Mouse (Mus musculus) cerebellum, adult 8-10 months (tissue): ENCODE measurements around the gene Shf.
"Not testable (repeated sequence)": the region's sequence is repeated elsewhere in the genome, so short reads cannot be mapped to it uniquely, and the experiment has no call there.

Experiments used
- DNase-seq: peaks from one replicate; pipeline ENCODE4 v3.0.0; 2022

Gene Shf

DNA sequence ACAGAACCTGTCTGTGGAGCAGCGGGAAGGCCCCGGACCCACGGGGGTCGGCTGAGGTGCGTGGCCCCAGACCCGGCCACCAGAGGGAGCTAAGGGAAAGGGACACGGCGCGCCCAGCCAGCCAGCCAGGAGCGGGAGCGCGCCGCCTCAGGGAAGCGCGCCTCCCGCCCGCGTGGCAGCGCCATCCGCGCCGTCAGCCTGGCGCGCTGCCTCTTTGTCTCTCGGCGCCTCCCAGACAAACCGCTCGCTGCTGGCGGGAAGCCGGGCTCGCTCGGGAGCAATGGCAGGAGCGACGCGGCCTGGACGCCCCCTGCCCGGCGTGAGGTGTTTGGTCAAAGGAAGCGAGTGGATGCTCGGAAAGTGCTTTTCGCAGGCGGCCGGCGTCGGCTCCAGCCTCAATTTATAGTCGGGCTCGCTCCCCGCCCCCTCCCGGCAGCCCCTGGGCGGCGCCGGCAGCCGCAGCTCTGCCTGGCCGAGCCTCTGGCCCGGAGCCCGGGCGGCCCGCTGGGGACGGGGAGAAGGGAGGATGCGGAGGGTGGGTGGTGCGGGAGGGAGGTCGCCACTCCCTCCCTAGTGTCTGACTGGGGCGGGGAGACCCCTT is 20.3 kb downstream of the Shf start:
- DNase-seq = peak; percentile 94

DNA sequence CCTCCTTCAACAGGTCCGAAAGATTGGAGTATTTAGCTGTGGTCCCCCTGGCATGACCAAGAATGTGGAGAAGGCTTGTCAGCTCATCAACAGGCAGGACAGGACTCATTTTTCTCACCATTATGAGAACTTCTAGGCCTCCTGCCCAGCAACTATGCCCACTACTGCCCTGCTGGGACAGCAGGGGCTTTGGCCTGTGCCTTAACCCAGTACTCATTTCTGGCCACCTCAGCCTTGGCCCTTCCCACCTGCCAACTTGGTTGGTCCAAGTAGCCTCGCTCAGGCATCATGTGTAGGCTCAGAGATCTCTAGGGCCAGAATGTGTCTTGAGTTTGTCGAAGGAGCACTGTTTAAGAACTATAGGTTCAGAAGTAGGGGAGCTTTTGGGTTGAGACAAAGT is 21.7 kb downstream of the Shf start:
- DNase-seq = peak; percentile 35

DNA sequence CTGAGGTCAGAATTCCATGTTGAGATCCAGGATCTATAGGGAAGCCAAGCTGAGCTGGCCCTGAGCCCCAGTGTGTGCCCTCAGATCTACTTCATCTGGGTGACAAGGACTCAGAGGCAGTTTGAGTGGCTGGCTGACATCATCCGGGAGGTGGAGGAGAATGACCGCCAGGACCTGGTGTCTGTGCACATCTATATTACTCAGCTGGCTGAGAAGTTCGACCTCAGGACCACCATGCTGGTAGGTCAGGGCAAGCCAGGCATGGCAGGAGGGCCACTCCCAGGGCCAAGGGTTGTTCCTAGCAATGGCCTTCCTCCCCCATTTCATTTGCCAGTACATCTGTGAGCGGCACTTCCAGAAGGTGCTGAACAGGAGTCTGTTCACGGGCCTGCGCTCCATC is 22.8 kb downstream of the Shf start:
- DNase-seq = peak; percentile 38

DNA sequence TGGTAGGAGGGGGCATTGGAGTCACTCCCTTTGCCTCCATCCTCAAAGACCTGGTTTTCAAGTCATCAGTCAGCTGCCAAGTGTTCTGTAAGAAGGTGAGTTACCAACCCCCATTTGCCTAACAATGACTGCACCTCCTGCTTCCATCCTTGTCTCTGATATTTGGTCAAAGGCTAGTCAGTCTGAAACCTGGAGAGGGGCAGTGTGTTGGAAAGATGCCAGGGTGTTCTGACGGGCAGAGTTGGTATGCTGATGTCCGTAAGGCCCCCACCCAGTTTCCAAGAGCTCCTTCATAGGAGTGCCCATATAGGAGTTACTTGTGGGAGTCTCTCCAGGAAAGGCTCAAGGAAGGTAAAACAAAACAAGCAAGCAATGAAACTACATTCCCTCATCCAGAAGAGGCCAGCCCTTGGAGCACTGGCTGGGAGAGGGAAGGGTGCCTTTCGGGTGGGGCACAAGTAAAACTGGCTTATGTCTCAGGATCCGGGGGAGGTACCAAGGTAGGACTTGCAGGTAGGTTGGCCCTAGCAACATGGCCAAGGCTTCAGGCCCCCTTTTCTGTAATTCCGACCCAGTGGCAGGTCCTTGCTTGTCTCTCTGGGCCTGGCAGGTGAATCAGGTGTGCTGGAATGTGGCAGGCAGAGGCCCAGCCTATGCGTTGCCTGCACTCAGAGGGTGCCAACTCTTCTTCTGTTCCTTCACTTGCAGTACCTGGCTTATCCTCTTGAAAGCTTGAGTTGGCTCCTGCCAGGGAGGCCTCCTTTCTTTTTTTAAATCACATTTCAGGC is 23.7 kb downstream of the Shf start:
- DNase-seq = peak; percentile 33

DNA sequence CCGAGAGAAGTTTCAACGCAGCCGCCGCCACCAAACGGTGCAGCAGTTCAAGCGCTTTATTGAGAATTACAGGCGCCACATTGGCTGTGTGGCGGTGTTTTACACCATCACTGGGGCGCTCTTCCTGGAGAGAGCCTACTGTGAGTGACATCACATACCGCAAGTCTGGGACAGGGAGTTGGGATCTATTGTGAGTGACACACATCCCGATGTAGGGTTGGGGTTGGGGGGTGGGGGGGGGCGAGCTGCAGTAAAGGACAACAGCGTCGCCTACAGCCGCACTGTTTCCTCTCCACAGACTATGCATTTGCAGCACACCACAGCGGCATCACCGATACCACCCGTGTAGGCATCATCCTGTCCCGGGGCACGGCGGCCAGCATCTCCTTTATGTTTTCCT is 31.7 kb downstream of the Shf start:
- no peak for DNase-seq

DNA sequence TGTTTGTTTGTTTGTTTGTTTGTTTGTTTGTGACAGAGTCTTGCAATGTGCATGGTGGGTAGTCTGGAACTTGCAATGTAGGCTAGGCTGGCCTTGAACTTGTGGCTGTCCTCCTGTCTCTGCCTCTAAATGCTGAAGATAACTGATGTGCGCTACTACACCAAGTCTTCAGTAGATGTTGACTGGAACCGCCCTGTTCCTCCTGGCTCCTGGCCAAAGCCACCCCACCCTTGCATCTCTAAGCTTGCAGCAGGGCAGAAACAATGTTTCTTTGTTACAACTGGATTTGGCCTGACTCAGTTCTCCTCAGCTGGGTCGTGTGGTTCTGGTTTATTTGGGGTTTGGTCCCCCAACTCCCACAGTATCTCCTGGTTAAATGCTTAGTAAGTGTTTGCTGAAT is 34.8 kb downstream of the Shf start:
- no peak for DNase-seq

DNA sequence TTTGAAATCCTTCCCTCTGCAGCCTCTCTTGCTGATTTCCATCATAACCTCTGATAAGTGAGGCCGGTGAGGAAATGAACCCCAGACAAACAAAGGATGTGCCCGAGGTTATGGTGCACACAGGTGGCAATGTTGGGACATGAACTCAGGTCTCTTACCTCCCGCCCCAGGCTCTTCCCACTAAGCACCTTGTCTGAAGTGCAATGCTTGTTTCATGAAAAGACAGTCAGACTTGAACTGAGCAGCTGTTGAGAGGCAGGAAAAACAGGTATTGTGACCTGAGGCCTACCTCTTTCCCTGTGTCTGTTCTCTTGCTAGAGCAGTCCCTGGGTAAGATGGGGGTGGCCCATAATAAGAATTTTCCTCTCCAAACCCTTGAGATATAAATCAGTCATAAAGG is 36.7 kb downstream of the Shf start:
- no peak for DNase-seq

DNA sequence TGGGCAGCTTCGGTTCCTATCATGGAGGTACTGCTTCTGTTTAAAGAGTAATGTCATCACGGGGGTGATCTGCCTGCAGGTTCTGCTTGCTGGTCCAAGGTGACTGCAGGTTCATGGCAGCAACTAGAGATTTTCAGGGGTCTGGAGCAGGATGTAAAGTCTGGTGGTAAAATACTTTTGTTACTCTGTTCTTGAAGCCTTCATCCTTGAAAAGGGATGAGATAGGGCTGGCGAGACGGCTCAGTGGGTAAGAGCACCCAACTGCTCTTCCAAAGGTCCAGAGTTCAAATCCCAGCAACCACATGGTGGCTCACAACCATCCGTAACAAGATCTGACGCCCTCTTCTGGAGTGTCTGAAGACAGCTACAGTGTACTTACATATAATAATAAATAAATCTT is 38.6 kb downstream of the Shf start:
- DNase-seq = not testable (repeated sequence)

DNA sequence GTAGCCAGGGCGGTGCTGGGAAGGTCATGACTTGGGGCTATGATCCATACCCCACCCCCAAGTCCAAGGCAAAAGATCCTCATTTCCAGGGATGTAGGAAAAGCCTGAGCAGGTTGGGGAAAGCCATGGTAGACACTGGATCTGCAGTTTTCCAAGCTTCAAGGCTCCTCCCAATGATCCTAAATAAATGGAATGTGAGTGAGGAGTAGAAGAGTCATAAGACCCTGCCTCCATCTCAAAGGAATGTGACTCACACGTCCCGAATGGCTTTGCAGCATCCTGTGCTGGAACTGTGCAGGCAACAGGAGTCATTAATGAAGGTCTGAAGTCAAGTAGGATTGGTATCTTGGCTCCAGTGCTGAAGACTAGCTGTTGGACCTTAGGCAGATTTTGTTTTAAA is 41.0 kb downstream of the Shf start:
- no peak for DNase-seq

DNA sequence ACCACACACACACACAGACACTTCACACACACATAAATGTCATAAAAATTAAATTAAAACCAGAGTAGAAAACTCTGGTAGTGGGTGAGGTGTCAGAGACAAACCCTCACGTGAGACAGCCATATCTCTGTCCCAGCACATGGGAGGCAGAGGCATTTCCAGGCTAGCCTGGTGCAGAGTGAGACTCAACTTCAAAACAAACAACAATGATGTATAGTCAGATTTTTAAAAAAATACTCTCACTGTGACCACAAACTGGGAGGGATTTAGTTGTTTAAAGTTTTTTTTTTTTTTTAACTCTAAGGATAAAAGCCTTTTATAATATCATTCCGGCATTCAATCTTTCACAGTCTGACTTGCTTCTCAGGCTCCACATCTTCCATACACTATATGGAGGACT is 43.6 kb downstream of the Shf start:
- DNase-seq = no peak

DNA sequence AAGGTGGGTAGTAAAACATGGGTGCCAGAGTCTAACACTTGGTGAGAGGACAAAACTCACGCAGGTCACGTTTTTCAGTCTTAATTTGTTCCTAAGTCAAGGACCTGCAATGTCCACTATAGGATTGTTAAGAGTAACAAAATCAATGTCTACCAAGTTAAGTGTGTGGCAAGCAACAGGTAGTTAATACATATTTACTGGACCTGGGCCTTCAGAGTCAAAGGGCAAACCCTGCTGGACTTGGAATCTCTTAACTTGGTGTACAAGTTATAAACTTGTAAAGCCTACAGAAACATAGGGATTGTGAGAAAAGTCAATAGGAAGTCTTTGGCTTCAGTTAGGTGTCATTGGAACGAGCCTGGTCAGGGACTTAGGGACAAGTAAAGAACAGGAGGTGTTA is 44.4 kb downstream of the Shf start:
- no peak for DNase-seq

DNA sequence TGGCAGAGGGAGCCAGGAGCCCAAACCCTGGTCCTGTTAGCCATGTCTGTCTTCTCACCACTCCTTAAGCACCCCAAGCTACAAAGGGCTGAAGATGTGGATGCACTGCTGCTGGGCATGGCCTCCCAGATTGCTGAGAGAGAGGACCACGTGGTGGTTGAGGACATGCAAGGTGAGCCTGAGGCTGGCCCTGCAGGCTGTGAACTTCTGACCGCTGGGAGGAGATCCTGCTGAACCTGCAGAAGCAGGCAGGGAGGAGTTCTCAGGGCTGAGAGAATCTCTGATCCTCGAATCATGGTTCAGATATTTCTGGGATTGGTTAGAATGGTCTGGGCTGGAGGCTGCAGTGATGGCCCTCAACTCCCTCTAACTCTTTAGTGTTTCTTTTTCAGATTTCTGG is 45.0 kb downstream of the Shf start:
- no peak for DNase-seq

DNA sequence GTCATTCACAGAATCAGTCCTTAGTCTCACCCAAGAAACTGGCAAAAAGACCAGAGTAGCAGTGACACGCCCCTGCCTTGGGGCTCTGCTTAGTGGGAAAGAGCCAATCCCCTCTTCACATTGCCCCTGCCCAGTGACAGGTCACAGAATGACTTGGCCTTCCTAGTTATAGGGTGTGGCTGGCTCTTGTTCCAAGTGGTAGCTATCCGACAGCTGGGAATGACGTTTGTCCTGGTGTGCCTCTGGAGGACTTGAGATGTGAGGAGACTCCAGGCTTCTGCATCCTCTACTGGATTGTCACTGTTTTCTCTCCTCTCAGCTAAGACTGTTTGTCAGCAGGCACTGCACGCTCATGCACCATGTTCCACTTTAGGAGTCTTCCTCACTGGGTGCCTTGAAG is 51.6 kb downstream of the Shf start:
- no peak for DNase-seq

DNA sequence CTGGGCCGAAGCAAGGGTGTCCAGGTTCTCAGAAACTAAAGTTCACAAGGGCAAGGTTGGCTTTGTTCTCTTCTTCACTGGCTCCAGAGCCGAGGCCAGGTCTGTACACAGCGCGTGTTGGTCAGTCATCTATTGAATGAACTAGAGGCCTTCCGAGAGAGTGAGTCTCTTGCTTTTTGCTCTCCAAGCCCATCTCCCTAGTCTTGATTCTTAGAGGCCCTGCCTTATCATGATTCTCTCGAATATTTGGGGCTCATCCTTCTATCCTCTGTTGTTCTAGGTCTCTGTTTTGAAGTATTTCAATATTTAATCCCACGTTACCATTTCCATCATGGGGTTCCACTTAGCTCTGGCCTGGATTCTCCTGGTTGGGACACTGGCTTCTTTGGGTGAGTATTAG is 53.6 kb downstream of the Shf start, which contains the start of gene Duox1:
Gene Duox1 (plus strand): TSS at position 301 of the 400 bp plus-strand sequence.
- no peak for DNase-seq

DNA sequence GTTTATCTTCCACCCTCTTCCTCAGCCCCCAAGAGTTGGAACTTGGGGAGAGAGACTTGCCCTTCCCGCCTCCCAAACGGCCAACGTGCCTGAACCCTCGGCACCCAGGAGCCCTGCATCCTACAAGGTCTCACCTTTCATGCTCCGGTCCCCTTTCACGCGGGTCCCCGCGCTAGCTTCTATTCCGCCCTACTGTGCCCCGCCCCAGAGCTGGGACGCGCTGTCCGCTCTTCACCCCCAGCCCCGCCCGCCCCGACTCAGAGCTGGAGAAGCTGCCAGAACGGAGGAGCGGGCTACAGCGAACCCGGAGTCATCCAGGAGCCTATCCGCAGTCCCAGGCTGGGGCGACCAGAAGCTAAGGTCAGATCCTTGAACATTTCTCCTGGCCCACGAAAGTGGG is 55.4 kb downstream of the Shf start, which contains the start of gene Duoxa1:
Gene Duoxa1 (minus strand): TSS at position 195 of the 400 bp plus-strand sequence.
- no peak for DNase-seq

DNA sequence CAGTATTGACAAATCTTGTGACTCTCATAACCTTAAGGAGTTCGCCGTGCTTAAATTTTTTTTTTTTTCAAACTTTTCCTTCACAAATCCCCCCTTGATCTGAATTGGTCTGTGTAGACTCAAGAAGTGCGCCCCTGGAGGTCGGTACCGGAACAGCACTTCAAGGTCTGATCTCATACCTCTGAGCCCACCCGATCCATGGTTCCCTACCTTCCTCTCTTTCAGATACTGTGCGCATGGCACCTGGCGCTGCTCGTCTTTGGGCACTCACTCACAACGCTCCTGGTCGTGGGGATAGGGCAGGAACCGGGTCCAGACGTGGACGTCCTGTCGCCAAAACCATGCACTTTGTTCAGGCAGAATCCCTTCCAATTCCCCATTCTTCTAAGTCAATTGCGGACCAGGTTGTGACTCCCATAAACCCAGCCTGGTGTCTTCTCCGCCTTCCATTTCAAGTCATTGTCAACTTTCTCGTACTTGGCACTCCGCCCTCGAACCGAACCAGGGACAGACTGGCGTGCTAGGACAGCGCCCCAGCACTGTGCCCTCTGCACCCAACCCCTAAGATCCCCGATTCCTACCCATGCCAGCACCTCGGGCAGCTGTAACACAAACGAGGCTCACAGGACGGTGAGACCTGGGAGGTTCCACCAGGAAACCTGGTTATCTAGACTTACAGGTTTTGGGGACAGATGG is 56.1 kb downstream of the Shf start:
- peak; percentile 53 for DNase-seq

DNA sequence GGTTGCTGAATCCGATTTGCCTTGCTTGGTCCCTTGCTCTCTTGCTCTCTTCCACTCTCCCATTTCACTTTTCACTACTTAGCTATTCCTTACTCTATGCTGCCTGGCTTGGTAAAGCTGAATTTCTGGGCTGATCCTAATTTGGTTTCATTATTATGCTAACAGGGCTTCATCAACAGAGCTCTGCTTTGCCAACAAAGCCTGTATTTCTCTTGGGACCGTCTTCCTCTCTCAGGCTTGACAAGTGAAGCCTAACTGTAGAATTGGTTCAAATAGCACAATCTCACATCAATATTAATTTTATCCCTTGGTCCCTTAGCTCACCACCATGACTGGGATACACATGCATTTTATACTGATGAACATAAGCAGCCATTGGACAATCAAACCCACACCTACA is 57.4 kb downstream of the Shf start:
- no peak for DNase-seq

DNA sequence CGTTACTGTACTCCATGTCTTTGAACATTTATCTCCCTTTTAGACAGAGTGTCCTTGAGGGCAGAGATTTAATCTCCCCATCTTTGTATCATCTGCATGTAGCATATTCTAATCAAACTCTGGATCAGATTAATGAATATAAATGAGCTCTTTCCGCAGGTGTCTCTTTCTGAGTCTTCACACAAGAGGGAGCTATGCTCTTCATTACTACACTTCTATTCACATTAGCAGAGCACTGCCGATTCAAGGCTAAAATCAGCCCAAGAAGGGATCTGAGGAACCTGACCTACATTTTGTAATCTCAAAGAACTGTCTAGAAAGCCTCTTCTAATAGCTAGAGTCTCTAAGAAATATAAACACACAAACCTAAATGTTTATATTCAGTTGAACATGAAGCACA is 59.3 kb downstream of the Shf start:
- no peak for DNase-seq

DNA sequence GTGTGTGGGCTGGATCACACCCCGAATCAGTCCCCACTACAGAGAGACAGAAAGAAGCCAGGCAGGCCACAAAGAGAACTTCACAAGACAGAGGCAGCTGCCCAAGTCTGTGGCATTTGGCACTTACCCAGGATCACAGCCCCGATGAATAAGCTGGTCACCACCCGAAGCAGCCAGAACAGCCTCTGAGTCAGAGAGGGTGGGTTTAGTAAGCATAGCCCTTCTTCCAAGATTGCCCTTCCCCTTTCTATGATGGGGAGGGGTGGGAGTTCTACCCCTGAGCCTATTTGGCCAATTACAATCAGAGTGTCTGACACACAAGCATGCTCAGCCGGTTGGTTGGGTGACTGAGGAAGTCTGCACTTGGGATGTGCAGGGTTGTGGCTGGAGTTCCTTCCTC is 62.8 kb downstream of the Shf start:
- no peak for DNase-seq

DNA sequence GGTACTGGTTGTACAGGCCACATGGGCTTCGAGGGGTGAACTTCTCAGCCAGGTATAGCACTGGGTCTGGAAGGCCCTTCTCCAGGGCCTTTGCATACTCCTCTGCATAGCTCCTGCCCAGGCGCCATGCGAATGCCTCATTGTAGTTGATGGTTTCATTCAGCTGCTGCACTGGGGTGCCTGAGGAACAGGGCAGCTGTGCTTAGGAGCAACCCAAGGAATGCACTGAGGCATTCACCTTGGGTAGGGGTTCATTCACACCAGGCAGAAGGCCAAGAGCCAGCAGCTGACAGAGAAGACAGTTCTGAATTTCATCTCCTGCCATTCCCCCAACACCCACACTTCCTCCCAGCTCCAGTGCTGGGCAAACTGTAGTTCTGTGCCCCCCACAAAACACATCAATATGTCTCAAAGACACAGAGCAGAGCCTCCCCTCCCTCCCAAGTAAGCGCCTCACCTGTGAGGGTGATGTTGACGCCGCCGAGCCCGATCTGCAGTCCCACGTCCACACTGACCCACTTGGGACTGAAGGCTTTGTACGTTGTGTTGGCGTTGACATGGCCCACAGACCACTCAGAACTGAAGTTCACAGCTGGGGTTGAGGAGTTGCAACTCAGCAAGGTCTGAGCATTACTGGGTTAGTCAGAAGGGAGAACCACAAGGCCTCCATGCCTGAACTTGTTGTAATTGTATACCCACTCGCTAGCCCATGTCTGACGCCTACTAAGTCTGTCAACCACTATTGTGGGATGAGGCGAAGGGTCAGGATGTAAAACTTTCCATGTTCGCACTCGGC is 63.7 kb downstream of the Shf start:
- DNase-seq = no peak

DNA sequence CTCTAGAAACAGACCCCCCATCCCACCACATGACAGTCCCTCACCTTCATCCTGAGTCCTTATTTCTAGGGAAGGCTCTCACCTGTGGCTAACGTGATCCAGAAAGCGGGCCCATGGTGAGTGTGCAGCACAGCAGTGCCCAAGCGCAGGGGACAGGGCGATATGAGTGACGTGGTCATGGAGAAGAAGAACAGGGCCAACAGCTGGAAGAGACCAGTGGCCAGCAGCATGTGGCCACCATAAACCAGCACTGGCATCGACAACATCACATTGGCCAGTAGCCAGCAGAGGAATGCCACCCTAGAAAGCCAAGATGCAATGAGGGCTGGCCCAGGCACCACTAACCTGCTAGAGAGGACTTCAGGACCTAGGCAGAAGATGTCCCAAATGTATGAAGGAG is 64.4 kb downstream of the Shf start:
- no peak for DNase-seq

DNA sequence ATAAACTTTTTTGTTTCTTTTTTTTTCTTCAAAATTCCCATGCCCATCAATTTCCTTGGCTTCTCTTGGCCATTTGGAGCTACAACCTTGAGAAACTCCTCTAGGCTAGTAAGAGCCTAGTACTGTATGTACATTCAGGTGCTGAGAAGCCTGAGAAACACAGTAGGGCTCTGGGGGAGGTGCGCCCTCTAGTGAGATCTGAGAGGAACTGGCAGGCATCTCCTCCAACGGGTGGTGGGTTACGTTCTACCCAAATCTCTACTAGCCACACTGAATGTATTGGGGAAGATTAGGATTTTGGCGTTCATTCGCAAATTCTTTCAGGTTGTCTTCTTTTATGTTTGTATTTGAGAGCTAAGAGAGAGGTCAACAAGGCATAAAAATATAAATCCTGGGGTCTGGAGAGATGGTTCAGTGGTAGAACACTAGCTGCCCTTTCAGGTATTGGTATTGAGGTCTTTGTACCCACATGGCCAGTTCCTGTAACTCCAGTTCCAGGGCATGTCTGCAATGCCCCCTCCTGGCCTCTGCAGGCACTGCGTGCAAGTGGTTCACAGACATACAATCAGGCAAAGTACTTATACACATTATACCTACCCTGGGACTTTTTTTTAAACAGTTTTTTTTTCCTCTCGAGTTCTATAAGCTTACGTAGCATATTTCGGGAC is 66.3 kb downstream of the Shf start:
- peak; percentile 54 for DNase-seq
